Mouse (Mus musculus) gastrocnemius, adult 2 months (tissue): ENCODE measurements around the gene Crybg1. TPM values are rescaled to one million over a fixed set of nuclear protein-coding genes. Genes with fewer than 3 reads are reported as not detected.
"Not testable (repeated sequence)": the region's sequence is repeated elsewhere in the genome, so short reads cannot be mapped to it uniquely, and the experiment has no call there.

Source experiments
- DNase-seq: peaks from one replicate; pipeline ENCODE4 v3.0.0; 2022
- H3K27ac ChIP-seq: fragments of 200-600 bp; 2 replicates; pipeline ENCODE4 v1.8.1; 2022; ENCODE audit warnings: mild to moderate bottlenecking
- H3K4me3 ChIP-seq: fragments of 200-600 bp; 2 replicates; pipeline ENCODE4 v1.8.1; 2022; ENCODE audit warnings: mild to moderate bottlenecking, moderate library complexity
- CTCF ChIP-seq: fragments of 200-600 bp; IDR thresholded peaks from 2 replicates; pipeline ENCODE4 v1.8.1; 2022; ENCODE audit warnings: antibody characterized with exemption, mild to moderate bottlenecking, moderate library complexity
- intact Hi-C: fragments of 180-260 bp; cut with DNase I; formaldehyde crosslinking; loops from one replicate; pipeline ENCODE4 v1.15.1; 2025
- total RNA-seq, 2 experiments: library from RNA; stranded (reverse); gene quantifications; 2 replicates each; pipeline ENCODE4 v1.2.3; 2021

The Crybg1 gene
- total RNA-seq, 2 experiments from 2014 or later = 1.0 to 1.3 TPM

DNA sequence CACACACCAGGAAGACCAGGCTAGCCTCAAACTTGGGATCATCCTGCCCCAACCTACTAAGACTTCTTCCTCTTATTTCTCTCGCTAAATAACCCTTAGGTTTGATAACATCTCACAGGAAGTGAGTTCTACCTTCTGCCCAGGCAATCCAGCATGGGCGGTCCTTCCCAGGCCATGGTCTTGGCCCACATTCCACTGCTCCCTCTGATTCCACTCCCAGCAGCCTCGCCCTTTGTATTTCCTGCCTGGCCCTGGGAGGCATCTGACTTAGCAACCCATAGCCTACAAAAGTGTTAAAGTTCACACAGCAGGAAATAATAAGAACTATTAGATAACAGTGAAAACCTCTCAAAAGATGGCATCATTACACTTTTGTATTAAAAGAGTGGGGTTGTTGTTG, 171.3 kb downstream of the Crybg1 start:
- TF ChIP-seq CTCF = no peak
- intact Hi-C loops = no loop called here

DNA sequence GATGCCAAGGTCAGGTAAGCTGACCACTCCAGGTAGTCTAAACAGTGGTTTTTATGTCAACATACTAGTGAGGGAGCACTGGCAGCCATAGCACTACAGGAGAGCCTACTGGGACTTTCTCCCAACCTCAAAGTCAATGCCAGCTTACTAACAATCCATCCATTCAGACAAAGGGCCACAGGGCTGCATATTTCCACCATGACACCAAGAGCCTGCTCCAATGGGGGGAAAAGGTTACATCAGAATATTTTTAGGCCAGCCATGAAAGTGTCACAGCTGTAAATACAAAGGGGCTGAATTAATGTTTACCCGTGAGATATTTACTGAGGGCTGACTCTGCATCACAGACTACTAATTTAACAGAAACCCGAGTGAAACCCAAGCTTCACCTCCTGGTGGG, 175.4 kb downstream of the Crybg1 start:
- H3K27ac ChIP-seq = no peak overlapping the region
- intact Hi-C loops = no loop called here
- no peak for TF ChIP-seq CTCF
- DNase-seq = no peak
- no peak overlapping the region for H3K4me3 ChIP-seq

More for the DNA sequence above, 171.3 kb downstream of the Crybg1 start:
- no peak overlapping the region for H3K4me3 ChIP-seq
- peak overlapping the region; percentile 44 for H3K27ac ChIP-seq
- peak; percentile 40 for DNase-seq

DNA sequence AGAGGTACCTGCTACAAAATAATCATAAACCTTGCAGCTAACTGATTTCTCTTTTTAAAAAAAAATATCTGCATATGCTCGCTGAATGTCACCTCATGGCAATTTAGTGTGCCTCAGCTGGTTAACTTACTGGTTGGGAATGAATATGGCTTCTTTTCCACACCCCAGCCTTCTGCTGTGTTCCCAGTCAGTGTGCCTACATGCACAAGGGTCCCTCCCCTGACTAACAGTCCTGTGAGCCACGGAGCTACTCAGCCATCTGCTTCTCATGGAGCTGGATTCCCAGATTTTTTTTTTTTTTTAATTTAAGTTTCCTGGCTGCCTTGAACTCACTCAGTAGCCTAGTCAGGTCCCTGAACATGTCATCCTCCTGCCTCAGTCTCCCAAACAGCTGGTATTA, 183.7 kb downstream of the Crybg1 start:
- no peak overlapping the region for H3K27ac ChIP-seq
- H3K4me3 ChIP-seq = no peak overlapping the region
- intact Hi-C loops = no loop called here
- no peak for DNase-seq
- TF ChIP-seq CTCF = no peak

DNA sequence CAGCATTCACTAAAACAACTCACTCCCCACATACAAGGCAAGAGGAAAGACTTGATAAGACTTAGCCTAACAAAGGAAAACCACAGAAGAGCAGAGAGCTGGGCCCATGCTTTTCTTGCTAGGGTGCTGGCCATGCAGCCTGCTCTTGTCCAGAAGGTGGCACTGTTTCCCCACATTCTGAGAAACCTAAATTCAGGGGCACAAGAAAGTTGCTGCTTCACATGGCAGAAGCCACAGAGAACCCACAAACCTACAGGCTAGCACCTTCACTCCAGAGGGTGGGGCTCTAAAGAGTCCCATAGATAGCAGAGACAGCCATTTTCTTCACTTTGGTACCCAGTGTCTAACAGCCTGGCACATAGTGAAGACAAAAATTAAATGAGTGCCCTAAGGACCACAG, 194.7 kb downstream of the Crybg1 start:
- peak; percentile 90 for TF ChIP-seq CTCF
- intact Hi-C loops = loop anchor here (1.0 to 10.0 kb wide), 4 partner anchors 117 to 281 kb away; partner anchors contain the start of gene Crybg1
- H3K27ac ChIP-seq = no peak overlapping the region
- peak; percentile 44 for DNase-seq
- H3K4me3 ChIP-seq = no peak overlapping the region

DNA sequence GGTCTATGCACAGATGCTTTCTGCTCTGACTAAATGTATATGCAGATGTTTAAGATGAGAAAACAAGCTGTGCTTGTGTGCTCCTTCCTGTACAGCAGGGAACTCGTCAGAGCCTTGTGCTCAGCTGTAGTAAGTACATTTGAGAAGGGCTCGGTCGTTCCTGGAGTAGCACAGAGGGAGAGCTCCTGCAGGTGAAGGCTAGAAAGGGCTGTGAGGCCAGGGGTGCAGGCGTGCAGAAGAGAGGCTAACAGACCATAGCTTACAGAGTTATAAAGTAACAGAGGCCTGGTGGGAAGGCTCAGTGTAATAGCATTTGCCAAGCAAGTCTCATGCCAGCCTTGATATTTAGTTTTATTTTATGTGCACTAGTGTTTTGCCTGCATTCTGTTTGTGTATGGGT, 203.2 kb downstream of the Crybg1 start:
- no peak for DNase-seq
- Histone ChIP-seq H3K27ac (no peak overlapping the region), H3K4me3 (no peak overlapping the region)
- no peak for TF ChIP-seq CTCF
- intact Hi-C loops = no loop called here

DNA sequence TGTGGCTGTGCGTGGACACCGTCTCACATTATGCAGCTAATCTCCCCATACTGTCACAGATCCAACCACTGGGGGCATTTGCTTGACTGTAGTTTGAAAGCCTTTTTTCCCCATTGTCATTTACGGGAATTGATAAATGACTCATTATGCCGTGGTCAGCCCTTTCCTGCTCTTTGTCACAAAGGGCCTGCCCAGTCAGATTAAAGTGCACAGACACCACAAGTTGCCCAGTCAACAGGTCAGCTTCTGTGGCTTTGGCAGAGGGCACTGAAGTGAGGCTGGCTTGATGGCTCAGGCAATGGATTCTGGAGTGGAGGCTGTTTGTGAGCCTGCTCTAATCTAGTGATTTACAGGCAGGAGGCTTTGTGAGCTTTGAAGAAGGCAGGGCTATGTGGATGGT, 204.9 kb downstream of the Crybg1 start:
- DNase-seq = no peak
- no peak for TF ChIP-seq CTCF
- Histone ChIP-seq H3K4me3 (no peak overlapping the region), H3K27ac (no peak overlapping the region)
- intact Hi-C loops = no loop called here

DNA sequence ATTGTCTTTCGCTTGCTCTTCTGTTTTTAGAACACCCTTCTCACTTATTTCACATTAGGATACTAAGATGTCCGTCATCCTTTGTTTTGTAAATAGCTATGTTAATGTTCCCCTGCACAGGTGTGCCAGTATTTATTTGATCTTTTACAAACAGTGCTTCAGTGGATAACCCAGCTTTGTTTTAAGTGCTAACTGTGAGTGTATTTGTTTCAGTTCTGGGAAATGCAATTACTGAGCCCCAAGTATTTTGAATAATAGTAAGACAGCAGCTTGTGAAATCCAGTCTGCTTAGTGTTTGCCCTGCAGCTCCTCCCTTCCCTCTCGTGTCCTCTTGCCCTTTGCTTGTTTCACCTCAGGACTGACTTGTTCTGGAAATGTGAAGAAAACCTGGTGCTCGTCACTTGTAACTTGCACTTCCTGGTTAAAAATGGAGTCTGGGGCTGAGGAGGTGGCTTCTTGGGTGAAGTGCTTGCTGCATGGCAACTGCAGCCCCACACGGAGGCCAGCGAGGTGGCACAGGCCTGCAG, 209.5 kb downstream of the Crybg1 start:
- no peak for TF ChIP-seq CTCF
- Histone ChIP-seq H3K4me3 (no peak overlapping the region), H3K27ac (no peak overlapping the region)
- intact Hi-C loops = no loop called here
- no peak for DNase-seq

DNA sequence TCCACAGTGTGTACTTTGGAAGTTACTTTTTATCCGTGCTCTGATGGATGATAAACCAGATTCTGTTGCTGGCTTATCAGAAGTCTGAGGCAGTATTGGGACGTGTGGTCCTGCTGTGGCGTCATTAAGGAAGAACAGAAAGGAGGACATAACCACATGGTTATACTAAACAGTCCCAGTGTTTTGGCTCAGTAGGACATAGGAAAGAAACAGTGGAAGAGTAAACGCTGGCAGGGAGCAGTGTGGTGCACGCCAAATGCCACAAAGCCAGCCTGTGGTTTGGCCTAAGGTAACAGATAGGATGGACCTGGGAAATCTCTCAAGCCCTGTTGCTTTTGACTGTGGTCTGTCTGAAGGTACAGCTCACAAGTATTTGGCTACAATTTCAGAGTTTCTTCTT, 220.1 kb downstream of the Crybg1 start:
- TF ChIP-seq CTCF = no peak
- intact Hi-C loops = no loop called here
- no peak for DNase-seq
- H3K4me3 ChIP-seq = no peak overlapping the region
- H3K27ac ChIP-seq = no peak overlapping the region

DNA sequence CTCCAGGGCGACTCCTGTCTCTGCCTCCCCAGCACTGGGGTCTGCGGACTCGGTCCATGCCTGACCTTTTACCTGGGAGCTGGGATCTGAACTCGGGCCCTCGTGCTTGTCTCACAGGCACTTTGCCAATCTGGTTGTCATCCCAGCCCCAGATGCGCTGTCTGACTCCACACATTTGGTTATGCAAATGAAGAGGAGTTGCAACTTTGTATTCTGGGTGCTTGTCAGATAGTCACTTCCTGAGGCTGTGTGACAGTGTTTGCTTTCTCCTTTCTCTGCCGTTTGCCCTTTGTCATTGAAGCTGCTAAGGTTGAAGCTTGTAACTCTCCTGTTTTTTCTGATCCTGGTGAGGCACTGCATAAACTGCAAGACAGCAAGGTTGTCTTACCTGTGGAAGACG, 220.9 kb downstream of the Crybg1 start:
- no peak overlapping the region for H3K27ac ChIP-seq
- no peak overlapping the region for H3K4me3 ChIP-seq
- TF ChIP-seq CTCF = no peak
- DNase-seq = peak; percentile 18
- intact Hi-C loops = no loop called here

DNA sequence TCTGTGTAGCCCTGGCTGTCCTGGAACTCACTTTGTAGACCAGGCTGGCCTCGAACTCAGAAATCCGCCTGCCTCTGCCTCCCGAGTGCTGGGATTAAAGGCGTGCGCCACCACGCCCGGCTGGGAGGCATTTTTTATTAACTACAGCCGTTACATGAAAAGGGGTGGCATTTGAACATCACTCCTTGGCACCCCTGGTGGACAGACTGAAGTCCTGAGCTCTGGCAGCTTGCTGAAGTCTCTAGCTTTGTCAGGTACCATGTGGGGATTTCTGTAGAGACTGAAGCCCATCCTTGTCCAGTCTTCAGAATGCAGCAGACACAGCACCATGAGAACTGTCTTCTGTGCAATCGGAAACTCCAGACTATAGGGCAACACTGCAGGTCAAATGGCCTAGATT, 222.9 kb downstream of the Crybg1 start:
- DNase-seq, H3K4me3 ChIP-seq, intact Hi-C loops, H3K27ac ChIP-seq: not testable (repeated sequence)

DNA sequence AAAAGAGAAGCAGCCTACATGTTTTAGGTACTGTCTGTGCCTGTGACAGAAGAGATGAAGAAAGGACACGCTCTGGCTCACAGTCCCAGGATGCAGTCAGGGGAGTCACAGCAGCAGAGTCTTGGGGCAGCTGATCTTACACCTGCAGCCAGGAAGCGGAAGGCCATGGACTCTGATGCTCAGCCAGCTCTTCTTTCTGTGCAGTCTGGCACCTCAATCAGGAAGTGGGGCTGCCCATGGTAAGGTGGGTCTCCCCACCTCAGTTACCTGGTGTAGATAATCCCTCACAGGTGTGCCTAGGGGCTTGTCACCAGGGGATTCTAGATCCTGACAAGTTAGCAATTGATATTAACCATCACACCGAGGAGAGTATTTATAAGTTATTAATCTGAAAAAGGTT, 225.6 kb downstream of the Crybg1 start:
- no peak overlapping the region for H3K27ac ChIP-seq
- DNase-seq = no peak
- H3K4me3 ChIP-seq = no peak overlapping the region
- intact Hi-C loops = no loop called here
- TF ChIP-seq CTCF = no peak

DNA sequence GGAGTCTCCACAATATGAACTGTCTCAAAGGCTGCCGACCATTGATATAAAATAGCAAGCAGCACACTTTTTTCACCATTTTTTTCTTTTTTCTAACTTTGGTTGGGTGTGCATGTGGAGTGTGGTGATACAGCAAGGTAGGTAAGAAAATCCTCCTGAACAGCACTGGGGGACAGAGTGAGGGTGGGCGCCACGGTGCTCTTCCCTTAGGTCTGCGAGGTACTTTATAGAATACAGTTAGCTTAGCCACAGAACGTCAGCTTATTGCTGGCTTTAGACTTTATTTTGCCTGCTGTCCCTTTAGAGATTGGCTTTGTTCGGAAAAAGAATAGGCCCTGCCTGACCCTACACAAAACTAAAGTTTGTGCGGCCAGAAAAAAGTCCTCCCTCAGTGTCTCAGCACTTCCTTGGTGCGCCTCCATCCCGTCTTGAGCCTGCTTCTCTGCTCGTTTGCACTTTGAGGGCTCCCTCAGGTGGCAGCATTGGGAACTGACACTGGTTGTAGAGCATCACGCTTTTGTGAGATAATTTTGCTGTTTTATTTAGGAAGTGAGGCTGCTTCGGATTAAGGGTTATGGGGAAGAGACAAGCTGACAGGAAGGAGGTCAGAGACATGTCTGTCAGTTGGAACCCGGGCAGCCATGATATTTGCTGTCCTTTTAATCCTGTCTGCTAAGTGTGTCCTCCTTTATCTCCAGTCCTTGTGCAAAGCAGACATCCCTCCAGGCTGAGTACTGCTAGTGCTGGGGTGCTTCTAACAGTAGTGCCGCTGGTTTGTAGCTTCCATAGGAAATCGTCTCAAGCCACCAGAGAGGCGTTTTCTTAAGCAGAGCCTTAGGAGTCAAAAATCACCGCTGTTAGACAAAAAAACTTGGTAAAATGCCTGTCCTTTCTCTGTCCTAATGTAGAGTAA, 229.7 kb downstream of the Crybg1 start:
- Histone ChIP-seq H3K4me3 (no peak overlapping the region), H3K27ac (no peak overlapping the region)
- intact Hi-C loops = loop anchor here (1.0 to 10.0 kb wide), 2 partner anchors 174 to 344 kb away; no protein-coding TSS in a partner anchor
- peak; percentile 83 for DNase-seq
- TF ChIP-seq CTCF = peak; percentile 97

DNA sequence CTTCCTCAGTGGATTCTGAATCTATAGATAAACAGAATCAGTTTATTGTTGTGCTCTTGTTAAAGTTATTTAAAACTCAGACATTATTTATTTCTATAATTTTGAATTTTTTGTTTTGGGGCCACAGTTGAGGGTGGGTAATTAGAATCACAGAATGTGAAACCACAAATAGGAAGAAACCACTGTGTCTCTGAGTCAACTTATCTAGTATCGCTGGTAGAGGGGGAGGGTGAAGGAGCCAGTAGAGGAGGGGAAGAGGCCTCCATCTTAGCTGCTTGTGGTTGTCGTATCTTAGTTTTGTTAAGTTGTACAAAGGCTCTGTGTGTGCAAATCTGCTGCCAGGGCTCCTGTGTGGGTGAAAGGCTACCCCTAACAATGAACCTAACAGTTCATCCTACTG, 231.9 kb downstream of the Crybg1 start:
- no peak for TF ChIP-seq CTCF
- Histone ChIP-seq H3K4me3 (no peak overlapping the region), H3K27ac (0 out of 2 replicates have a peak overlapping the region, but pooled peaks have one; percentile 4)
- intact Hi-C loops = loop anchor here (10.0 kb wide), 1 partner anchor 172 kb away; no protein-coding TSS in a partner anchor
- DNase-seq = no peak
